Mouse (Mus musculus): ENCODE measurements around the gene Slc22a21.
"Not testable (repeated sequence)": the region's sequence is repeated elsewhere in the genome, so short reads cannot be mapped to it uniquely, and the experiment has no call there.

Gene Slc22a21

DNA sequence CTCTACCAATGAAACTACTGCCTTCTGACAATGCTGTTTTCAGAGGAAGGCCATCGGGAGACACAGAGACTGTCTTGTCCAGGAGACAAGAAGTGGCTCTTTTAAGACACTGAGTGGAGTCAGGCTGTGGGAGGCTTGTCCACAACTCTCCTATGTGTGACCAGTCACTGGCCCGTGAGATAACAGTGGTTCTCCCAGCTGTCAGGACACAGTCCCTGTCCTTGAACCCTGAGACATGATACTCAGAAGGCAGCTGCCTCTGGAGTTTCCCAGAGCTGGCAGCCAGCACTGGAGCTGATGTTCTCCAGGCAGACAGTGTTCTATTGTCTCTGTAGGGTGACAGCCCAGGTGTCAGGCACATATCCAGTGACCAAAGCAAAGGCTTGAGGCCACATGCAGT lies 17.5 kb upstream of the Slc22a21 start:
- DNase-seq, result no peak

DNA sequence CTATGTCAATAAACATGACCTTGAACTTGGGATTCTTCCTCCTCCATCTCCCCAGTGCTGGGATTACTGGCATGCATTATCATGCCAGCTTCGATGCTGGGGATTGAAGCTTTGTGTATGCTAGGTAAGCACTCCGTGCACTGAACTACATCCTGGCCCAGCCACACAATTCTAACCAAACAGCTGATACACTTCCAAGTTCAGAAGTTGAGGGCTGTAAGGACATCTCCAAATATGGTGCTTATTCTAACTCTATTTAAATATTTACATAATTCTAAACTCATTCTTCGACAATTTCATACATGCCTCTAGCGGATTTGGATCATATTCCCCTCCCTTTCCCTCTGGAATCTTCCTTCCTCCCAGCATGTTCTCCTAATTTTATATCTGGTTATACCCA lies 12.1 kb upstream of the Slc22a21 start:
- no peak for DNase-seq

DNA sequence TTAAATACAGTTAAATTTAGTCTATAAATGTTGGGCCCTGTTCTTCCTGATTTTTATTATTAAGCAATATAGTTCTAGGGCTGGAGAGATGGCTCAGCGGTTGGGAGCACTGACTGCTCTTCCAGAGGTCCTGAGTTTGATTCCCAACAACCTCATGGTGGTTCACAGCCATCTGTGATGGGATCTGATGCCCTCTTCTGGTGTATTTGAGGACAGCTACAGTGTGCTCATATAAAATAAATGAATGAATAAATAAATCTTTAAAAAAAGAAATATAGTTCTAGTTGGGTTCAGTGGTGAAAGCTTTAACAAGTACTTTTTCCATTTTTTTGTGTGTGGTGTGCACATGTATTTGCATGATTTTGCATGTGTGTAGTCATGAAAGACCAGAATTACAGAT lies 9.1 kb upstream of the Slc22a21 start:
- DNase-seq, result no peak

DNA sequence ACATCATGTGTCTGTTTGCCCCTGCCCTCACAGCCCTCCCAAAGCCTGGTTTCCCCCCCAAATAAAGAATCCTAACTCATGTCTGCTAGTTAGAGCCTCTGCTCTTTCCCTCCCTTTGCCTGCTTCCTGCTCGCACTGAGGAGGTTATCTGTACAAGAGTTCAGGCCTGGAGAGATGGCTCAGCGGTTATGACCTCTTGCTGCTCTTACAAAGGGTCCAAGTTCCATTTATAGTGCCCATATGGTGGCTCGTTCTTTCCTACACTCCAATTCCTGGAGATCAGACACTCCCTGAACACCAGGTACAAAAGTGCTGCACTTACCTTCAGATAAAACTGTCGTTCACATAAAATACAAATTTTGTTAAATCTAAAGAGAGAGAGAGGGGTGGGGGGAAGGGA lies 7.9 kb upstream of the Slc22a21 start:
- DNase-seq, result no peak

DNA sequence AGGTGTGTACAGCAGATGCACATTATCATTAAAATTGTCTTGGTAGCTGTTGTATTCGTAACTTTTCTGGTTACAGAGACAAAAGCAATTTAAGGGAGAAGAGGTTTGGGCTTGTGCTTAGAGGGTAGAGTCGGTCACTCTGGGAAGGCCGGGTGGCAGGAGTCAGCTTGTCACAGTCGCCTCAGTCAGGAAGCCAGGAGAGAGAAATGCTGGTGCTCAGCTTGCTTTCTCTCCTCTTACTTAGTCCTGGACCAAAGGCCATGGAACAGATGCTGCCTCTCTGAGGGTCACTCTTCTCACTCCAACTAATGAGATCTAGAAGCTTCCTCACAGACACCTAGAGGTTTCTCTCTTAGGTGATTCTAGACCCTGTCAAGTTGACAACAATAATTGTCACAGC lies 1.3 kb upstream of the Slc22a21 start:
- no peak for DNase-seq

DNA sequence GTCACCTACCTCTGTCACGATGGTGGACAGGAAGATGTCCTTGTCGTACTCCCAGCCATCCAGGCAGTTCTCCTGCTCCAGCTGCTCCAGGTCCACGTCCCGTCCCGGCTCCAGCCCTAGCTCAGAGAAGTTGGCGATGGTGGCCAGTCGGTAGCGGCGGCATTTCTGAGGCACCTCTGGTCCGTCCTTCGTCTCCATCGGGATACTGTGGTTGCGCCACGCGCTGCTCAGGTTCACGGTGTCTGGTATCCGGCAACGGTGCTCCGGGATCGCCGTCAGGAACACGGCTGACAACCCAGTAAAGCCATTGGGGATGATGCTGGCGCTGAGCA lies 710 bp downstream of the Slc22a21 start:
- DNase-seq, result not testable (repeated sequence)

DNA sequence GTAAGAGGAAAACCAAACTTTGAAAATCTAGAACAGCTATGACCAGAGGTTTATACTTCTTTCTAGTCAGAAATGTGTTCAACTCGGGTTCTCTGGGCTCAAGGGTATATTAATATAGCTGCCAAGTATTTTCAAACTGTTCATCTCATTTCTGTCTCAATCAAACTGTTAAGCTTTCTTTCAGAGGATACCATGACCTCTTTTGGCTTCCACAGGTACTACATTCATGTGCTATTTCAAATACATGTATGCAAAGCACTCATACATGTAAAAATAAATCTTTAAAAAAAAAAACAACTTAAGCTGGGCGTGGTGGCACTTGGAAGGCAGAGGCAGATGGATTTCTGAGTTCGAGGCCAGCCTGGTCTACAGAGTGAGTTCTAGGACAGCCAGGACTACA lies 2.5 kb downstream of the Slc22a21 start:
- no peak for DNase-seq

DNA sequence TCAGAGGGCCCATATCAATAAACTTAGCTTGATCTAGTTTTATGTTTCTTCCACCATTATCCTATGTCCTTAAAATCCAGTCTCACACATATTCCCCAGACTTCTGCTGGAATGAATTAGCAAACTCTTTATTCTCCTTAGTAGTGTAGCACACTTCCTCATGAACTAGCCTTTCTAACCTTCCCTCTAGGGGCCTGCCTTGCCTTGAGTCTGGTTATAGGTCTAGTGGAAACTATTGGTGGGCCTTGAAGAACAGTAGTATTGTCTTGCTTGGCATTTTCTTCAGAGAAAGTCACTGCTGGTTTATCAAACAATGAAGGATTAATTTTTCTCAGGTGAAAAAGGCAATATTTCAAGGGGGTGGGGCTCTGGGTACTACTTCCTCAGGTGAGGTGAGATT lies 4.6 kb downstream of the Slc22a21 start:
- DNase-seq, result no peak

DNA sequence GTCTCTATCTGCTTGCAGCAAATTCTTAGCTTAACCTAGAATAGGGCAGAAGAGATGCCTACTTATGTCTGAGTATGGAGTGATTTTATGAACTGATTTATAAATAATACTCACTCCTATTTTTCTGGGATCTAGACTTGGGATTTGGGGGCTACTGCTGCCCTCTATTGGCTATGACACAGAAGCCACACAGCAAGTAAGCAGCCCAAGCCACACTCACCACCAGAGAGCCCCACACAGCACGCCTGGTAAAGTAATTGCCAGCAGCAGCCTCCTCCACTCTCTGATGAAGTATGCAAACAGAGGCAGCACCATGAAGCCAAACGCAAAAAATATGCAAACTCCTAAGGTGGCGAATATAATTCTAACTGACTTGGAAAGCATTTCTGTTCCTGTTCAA lies 21.1 kb downstream of the Slc22a21 start:
- DNase-seq, result peak; percentile 3

DNA sequence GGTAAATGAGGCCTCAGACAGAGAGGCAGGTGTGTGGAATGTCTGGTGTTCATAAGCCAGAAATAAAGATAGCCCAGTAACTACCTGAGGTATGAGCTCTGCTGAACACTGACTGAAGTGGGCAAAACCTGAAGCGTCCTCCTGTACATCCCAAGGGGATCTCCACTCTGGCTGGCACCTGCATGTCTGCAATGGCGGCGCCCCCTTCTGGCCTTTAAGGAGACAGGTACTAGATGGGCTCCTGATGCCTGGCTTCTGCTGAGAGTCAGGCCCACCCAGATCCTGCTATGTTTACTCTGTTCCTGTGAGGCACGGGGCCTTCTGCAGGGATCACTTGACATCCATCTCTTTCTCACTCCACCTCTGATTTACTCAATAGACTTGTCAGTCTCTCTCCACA lies 22.0 kb downstream of the Slc22a21 start:
- peak; percentile 2 for DNase-seq

DNA sequence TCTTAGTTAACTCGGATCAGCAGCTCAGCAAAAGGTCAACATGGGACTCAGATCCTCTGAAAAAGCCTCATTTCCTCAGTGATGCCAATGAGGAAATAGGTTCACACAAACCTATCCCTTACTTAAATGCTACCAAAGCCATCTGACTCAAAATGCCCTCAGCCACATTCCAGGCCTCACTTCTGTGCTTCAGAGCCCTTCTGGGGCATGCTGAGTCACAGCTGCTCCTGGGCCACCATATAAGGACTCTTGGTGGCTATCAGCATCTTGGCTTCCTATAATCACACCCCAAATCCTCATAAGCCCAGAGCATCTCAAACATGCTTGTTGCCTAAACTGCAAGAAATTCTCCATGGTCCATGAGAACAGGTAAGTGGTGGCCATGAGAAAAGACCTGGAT lies 23.5 kb downstream of the Slc22a21 start:
- no peak for DNase-seq

DNA sequence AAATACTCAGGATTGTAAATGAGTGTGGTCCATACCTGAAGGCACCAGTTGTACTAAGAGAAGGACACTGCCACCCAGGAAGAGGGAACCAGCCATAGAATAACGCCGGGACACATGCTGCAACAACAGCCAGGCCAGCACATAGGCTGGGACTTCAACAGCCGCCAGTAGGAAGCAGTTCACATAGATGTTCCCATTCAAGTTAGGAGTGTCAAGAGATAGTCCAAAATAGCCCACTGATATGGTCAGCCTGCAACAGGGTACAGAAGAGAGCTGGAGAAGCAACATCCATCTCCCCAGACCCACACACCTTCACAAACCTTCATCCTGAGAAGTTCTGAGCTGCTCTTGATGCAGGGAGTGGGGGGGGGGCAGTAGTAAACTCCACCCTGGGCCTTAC lies 25.5 kb downstream of the Slc22a21 start:
- no peak for DNase-seq

DNA sequence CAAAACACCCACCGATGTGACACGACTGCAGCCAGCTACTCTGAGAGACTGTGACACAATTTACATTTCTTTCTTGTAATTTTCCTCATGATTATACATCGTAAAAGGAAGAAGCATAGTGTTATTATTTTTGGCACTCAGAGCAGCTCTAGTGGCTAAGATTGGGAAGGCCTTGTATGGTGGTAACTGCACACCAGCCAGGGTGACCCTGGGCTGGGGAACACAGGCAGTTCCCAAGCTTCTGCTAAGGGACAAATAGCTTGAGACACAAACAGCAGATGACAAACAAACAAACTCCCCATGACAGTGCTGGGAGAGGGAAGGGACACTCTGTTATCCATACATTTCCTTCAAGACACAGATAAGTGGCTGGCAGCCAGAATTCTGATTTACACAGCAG lies 30.0 kb downstream of the Slc22a21 start:
- DNase-seq, result not testable (repeated sequence)

DNA sequence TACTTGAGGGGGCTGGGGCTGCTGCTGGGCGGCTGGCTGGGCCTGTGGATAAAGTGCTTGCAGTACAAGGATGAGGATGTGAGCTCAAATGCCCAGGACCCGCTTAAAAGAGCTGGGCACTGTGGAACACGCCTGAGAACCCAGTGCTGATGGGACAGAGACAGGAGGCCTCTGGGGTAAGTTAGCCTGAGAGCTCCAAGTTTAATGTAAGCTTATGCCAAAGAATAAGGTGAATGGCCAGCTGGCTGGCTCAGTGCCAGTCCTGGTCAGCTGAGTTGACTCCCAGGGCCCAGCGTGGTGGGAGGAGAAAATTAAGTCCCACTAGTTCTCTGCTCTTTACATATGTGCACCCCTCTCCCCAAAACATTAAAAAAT lies 48.2 kb downstream of the Slc22a21 start:
- not testable (repeated sequence) for DNase-seq

DNA sequence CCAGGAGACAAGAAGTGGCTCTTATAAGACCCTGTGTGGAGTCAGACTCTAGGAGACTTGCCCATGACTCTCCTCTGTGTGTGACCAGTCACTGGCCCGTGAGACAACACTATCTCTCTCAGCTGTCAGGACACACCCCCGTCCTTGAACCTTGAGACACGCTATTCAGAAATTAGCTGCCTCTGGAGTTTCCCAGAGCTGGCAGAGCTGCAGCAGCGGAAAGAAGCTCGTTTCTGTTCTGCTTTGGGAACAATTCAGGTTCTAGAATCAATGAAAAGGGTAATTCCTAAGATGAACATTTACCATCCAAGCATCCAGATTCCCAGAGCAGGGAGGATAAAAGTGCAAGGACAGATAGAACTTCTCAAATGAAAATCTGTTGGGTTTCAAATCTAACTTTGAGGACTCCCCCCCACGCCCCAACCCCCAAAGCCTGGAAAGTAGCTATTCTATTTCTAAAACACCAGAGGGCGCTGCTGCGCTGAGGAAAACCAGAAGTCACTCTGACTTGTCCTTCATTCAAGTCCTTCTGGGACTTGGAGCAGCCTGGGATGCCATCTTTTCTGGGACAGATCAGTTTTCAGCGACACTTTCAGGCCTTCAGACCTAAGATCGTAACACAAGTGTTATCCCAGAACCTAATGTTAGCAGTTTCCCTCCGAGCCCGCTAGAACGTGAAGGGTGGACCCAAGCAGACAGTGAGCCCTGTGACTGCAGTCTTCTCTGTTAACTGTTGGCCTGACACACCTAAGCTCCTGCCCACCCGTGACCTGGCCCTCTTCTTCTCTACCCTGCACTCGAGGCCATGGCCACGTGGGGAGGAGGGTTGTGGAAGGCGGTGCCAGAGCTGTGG lies 48.8 kb downstream of the Slc22a21 start:
- peak; percentile 60 for DNase-seq

DNA sequence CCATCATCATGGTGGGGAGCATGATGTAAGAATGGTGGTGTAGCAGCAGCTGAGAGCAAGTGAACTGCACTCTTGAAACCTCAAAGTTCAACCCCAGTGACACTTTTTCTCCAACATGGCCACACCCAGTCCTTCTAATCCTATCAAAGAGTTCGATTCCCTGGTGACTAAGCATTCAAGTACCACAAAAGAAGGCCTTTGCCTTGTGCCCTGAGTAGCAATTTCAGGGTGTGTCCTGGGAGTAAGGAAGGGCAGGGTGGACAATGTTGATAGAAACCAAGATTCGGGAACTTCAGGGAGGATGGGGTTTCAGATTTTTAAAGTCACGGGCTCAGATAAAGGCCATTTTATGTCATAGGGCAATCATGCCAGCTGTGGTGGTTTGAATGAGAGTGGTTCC lies 50.4 kb downstream of the Slc22a21 start:
- DNase-seq, result no peak

DNA sequence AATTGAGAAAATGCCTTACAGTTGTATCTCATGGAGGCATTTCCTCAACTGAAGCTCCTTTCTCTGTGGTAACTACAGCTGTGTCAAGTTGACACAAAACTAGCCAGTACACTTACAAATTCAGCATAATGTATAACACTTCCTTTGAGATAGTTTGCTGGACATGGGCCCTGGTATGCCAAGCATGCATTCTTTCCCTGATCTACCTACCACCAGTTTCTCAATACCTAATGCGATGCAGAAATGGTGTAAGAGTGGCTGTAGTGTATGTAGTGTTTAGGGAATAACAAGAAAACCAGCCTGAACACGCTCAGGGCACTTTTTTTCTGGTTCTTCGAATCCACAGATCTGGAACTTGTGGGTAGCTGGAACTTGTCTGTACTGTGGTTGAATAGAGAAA lies 51.5 kb downstream of the Slc22a21 start:
- DNase-seq, result no peak

DNA sequence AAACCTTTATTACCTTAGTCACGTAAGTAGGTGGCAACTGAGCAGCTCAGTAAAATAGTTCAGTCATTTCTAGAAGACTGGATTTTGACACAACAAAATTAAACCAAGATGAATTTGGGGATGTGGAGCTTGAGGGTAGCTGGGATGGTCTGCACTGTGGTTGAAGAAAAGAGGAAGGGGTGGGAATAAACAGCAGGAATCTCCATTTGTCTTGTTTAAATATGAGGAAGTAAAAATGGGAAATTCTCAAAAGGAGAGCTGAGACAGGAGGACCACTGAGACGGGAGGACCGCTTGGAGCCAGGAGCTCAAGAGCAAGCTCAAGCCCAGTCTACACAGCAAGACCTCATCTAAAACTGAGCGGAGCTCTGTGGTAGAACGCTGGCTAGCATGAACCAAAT lies 53.8 kb downstream of the Slc22a21 start:
- DNase-seq, result no peak

DNA sequence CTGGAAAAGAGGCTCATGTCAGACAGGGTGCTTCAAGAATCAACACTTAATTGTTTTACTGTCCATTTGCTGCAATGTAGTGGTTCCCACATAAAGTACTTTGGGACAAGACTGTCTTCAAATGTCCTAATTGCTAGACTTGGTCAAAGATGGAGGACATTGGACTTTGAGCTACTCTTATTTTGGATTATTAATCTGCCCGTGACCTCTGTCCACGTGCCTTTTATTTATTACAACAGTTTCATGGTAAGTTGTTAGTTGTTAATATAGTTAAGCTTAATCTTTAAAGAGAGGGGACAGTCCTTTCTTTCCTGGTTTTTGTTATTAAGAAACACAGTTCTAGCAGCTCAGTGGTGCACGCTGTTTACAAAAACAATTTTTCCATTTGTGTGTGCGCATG lies 61.3 kb downstream of the Slc22a21 start:
- no peak for DNase-seq

DNA sequence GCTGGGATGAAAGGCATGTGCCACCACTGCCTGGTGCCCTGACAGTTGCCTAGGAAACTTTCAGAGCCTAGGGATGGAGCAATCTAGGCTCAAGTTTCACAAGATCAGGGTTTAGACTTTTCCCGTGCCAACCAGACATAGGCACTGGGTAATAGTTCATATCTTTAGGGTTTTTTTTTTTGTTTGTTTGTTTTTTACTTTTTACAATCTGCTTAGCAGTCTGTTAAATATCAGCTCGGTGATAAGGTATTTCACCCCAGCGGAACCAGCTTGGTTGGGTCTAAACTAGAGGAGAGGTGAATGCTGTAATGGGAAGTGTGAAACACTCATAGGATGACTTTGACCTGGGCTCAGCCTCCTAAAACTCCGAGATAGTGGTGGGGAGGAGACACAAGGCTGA lies 69.1 kb downstream of the Slc22a21 start:
- no peak for DNase-seq

DNA sequence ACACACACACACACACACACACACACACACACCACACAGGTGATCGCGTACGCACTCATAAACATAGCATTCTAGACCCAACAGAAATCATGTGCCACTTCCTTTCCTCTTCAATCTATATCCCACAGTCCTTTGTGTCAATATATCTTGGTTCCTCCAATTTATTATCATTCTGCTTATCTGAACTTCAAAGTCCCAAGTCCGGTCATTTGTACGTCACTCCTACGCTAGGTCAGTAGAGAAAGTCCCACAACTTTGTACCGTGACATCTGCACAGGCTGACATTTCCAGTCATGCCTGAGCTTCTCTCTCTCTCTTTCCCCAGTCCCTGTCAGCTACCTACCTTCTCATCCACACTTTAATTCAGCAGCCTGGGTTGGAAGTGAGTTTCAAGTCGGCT lies 71.4 kb downstream of the Slc22a21 start:
- DNase-seq, result no peak

DNA sequence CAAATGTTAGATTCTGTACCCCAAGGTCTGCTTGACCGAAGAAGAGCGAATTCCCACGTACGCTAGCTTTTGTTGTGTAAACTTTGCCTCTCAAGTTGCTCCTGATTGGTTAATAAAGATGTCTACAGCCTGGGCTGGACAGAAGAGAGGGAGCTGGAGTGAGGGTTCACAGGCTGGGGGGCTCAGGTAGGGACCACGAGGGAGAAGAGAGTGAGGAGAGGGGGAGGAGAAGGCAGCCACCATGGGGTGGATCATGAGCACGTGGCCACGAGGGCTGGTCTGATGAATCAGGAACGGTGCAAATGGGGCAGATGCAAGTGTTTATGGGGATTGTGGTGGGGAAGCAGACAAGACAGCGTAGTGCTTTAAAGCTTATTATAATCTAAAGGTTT lies 75.6 kb downstream of the Slc22a21 start:
- DNase-seq, result no peak

DNA sequence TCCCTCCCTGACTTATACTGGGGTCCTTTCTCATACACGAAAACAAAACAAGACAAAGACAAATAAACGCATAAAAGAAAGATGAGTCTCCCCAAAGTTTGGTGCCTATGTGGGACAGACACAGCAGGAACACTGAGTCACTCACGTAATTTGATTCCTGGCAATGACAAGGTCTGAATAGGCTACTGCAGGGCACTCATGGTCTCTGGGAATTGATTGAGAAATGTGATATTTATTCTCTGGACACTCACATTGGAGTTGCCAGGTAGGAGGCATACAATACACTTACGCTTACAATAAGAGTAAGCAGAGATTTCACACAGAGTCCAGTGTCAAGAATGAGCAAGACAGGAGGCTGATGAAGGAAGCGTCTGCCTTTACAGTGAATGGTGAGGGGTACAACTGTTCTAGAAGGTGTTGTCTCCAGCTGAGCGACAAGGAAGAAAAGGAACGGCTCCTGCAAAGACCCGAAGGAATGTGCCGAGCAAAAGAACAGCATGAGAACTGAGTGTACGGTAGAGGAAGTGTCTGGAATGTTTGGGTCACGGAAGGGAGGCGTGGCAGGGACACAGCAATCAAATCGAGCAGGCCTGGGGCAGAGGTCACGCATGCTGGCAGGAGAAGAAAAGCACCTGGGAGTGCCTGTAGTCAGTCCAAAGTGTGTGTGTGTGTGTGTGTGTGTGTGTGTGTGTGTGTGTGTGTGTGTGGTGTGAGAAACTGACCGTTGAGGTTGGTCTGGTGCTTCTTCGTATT lies 76.2 kb downstream of the Slc22a21 start:
- DNase-seq, result no peak

DNA sequence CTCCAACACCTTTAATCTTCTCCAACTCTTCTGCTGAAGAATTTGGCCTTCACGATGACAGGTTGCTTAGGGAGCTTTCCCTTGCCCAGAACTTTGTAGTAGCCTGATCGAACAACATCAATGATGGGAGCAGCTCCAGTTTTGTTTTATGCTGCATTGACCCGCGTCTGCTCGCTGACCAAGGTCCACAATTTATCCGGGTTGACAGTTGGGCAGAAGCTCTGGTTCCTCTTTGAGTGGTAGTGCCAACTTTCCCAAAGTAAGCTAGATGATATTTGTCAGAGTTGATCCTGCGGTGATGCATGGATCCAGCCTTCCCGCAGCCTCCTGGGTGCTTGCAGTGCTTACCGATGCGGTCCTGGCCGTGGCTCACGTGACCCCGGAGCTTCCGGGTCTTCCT lies 77.4 kb downstream of the Slc22a21 start:
- DNase-seq, result no peak

DNA sequence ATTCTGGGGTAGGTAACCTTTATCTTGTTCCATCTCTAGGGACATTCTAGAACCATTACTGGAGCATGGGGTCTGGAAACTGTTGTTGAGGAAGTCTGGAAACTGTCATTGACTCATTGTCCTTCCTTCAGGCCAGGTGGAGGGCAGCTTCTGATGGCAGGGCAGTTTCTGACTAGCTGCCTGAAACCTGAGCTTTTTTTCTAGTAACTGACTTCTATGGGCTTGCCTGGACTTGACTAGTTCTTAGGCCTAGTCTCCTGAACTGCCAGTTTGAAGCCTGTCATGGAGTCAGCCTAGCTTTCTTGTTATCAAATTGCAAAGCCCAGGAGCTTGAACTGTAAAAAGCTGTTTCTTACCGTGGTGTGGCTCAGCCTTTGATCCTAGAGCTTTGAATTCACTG lies 79.1 kb downstream of the Slc22a21 start:
- DNase-seq, result no peak
